Mouse (Mus musculus) liver, embryonic 14 days (tissue): Measurements from ENCODE around the gene Zfand2b. TPM values are rescaled to one million over a fixed set of nuclear protein-coding genes. Genes with fewer than 3 reads are reported as not detected.

Experiments
- polyA plus RNA-seq: library from polyadenylated mRNA; depleted of rRNA; stranded (reverse); fragments of >200 nt; gene quantifications from 2 replicates; pipeline ENCODE4 v1.2.3, GENCODE M21; 2012; rRNA removed

The Zfand2b gene
- 34.6 and 37.6 TPM in 2 replicates for polyA plus RNA-seq

GRCm38 (mm10) chr1:75168472-75169464, at the start of gene Zfand2b:
Gene Zfand2b (plus strand): TSS chr1:75168646.

GRCm38 (mm10) chr1:75124346-75125321, 43.8 kb upstream of the Zfand2b start, which contains the start of gene Nhej1:
Gene Nhej1 (minus strand): TSS chr1:75125200.

GRCm38 (mm10) chr1:75133421-75134207, 34.8 kb upstream of the Zfand2b start, which contains the start of gene Slc23a3:
Gene Slc23a3 (minus strand): TSS chr1:75133890.

GRCm38 (mm10) chr1:75142301-75143261, 25.9 kb upstream of the Zfand2b start, which contains the start of the genes Cnppd1 and Retreg2:
Gene Cnppd1 (minus strand): TSS chr1:75142711.
Gene Retreg2 (plus strand): TSS chr1:75142778.

GRCm38 (mm10) chr1:75180105-75180590, 11.7 kb downstream of the Zfand2b start, which contains the start of gene Abcb6:
Gene Abcb6 (minus strand): TSS chr1:75180392.

GRCm38 (mm10) chr1:75191622-75192402, 23.4 kb downstream of the Zfand2b start, which contains the start of the genes Ankzf1 and Atg9a:
Gene Ankzf1 (plus strand): TSS chr1:75192151.
Gene Atg9a (minus strand): TSS chr1:75192196.

GRCm38 (mm10) chr1:75210136-75211087, 42.0 kb downstream of the Zfand2b start, which contains the start of the genes Glb1l and Stk16:
Gene Glb1l (minus strand): TSS chr1:75210813.
Gene Stk16 (plus strand): TSS chr1:75210838.

GRCm38 (mm10) chr1:75219531-75219930, 51.1 kb downstream of the Zfand2b start, which contains the start of gene Tuba4a:
Gene Tuba4a (minus strand): TSS chr1:75219865.

Other genes with a start within 250 kb of the Zfand2b start
- gene Cfap65, start 233.0 kb upstream of the Zfand2b start, polyA plus RNA-seq = under 0.01 TPM in 1 of 2 replicates, not detected in the other
- gene Ihh, start 217.0 kb upstream of the Zfand2b start, polyA plus RNA-seq = 2.3 and 2.6 TPM in 2 replicates
- gene Nhej1, start 43.4 kb upstream of the Zfand2b start, polyA plus RNA-seq = 1.7 and 1.8 TPM in 2 replicates
- 0.96 and 1.4 TPM in 2 replicates for gene Slc23a3, start 34.8 kb upstream of the Zfand2b start, polyA plus RNA-seq
- gene Cnppd1, start 25.9 kb upstream of the Zfand2b start, polyA plus RNA-seq = 30.8 and 36.1 TPM in 2 replicates
- gene Retreg2, start 25.9 kb upstream of the Zfand2b start, polyA plus RNA-seq = 49.3 and 56.0 TPM in 2 replicates
- gene Abcb6, start 11.7 kb downstream of the Zfand2b start, polyA plus RNA-seq = 34.5 and 41.1 TPM in 2 replicates
- gene Ankzf1, start 23.5 kb downstream of the Zfand2b start, polyA plus RNA-seq = 8.0 and 8.3 TPM in 2 replicates
- gene Atg9a, start 23.6 kb downstream of the Zfand2b start, polyA plus RNA-seq = 15.8 and 16.8 TPM in 2 replicates
- gene Glb1l, start 42.2 kb downstream of the Zfand2b start, polyA plus RNA-seq = 4.6 and 4.7 TPM in 2 replicates
- gene Stk16, start 42.2 kb downstream of the Zfand2b start, polyA plus RNA-seq = 81.9 and 89.8 TPM in 2 replicates
- gene Tuba4a, start 51.2 kb downstream of the Zfand2b start, polyA plus RNA-seq = 98.6 and 185 TPM in 2 replicates
- not detected in 2 replicates for gene A630095N17Rik, start 63.5 kb downstream of the Zfand2b start, polyA plus RNA-seq
- gene Dnajb2, start 67.8 kb downstream of the Zfand2b start, polyA plus RNA-seq = 17.4 and 23.0 TPM in 2 replicates
- 0.14 and 0.23 TPM in 2 replicates for gene Ptprn, start 95.9 kb downstream of the Zfand2b start, polyA plus RNA-seq
- not detected in 2 replicates for gene Resp18, start 109.8 kb downstream of the Zfand2b start, polyA plus RNA-seq
- gene Dnpep, start 149.3 kb downstream of the Zfand2b start, polyA plus RNA-seq = 32.9 and 37.6 TPM in 2 replicates
- gene Des, start 191.7 kb downstream of the Zfand2b start, polyA plus RNA-seq = 1.1 and 2.3 TPM in 2 replicates
- 6.7 and 7.5 TPM in 2 replicates for gene Speg, start 206.7 kb downstream of the Zfand2b start, polyA plus RNA-seq